Mouse (Mus musculus) neural tube, embryonic 10.5 days (tissue): Measurements from ENCODE around the gene Ctnna3.
"Not testable (repeated sequence)": the region's sequence is repeated elsewhere in the genome, so short reads cannot be mapped to it uniquely, and the experiment has no call there.

Experiments
- DNase-seq: peaks from one replicate; pipeline ENCODE4 v3.0.0-alpha.2; 2017; ENCODE audit warnings: low spot score; ENCODE audit errors: extremely low spot score

The Ctnna3 gene

GRCm38 (mm10) chr10:63423591-63424474 is 6.1 kb upstream of the Ctnna3 start:
- no peak for DNase-seq

DNA sequence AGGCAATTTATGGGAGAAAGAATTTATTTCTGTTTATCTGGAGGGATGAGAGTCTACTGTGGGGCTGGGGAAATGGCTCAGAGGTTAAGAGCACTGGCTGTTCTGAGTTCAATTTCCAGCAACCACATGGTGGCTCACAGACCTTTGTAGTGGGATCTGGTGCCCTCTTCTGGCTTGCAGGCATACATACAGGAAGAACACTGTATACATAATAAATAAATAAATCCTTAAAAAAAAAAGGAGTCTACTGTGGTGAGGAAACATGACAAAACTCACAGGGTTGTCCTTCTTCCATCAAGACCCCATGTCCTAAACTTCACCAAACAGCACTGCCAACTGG is 5.5 kb upstream of the Ctnna3 start:
- DNase-seq = no peak

GRCm38 (mm10) chr10:63427146-63427545 is 2.8 kb upstream of the Ctnna3 start:
- no peak for DNase-seq

- DNase-seq = peak; percentile 65
Observed at GRCm38 (mm10) chr10:63428243-63429022, 1.5 kb upstream of the Ctnna3 start.

- no peak for DNase-seq
Observed at GRCm38 (mm10) chr10:63429023-63429340, 916 bp upstream of the Ctnna3 start.

DNA sequence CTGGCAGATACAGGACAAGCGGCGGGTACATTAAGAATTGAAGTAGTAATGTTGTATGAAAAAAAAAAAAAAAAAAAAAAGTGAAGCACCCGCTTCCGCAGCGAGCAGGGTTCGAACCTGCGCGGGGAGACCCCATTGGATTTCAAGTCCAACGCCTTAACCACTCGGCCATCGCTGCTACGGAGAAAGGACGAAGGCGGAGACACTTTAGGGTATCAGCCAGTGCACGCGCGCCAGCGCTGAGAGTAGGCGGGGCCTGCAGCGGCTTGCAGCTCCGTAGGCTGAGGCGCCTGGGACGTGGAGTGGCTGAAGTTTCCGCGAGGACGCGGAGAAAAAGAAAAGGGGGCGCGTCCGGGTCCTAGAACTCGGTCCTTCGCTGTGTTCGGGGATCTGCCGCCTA is 518 bp upstream of the Ctnna3 start:
- DNase-seq = peak; percentile 100

DNA sequence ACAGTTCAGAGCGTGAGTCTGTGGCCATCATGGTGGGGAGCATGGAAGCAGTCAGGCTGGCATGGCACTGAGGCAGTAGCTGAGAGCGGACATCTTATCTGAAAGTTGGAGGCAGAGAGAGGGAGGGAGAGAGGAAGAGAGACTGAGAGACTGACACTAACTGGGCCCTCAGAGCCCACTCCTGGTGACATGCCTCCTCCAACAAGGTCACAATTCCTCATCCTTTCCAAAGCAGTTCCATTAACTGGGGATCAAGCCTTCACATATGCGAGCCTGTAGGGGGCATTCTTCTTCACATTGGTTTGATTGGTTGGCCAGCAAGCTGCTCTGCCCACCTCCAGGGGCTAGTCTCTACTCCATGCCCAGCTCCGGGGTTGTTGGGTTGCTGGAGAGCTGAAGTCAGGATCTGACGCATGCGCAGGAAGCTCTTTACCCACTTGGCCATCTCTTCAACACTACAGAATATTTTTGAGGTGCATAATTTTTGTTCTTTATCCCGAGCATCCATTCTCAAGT is 1.4 kb downstream of the Ctnna3 start:
- DNase-seq = no peak

GRCm38 (mm10) chr10:63432099-63432498 is 2.2 kb downstream of the Ctnna3 start:
- DNase-seq = no peak

- DNase-seq = no peak
Observed at GRCm38 (mm10) chr10:63432887-63433286, 3.0 kb downstream of the Ctnna3 start.

DNA sequence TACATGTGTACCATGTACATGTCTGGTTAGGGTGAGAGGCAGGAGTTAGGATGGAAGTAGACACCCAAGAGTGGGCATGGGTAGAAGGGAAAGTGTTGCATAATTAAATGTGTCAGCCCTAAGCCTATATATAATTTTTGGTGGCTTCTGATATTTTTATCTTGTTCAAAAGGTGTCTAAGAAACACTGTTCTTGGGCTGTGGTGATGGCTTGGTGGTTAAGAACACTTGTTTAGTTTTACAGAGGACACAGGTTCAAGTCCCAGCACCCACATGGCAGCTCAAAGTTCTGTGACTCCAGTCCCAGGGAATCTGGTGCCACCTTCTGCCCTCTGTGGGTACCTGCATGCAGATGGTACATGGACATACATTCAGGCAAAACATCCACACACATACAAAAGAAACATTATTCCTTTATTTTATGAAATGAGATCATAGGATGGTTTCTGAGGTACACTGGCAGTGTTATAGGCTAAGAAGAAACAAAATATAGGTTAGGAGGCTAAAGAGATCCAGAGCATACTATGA is 8.9 kb downstream of the Ctnna3 start:
- DNase-seq = no peak

- no peak for DNase-seq
Observed at GRCm38 (mm10) chr10:63439694-63440228, 9.9 kb downstream of the Ctnna3 start.

GRCm38 (mm10) chr10:63444602-63445387 is 14.9 kb downstream of the Ctnna3 start:
- not testable (repeated sequence) for DNase-seq

GRCm38 (mm10) chr10:63453926-63454325 is 24.0 kb downstream of the Ctnna3 start:
- no peak for DNase-seq

- no peak for DNase-seq
Observed at GRCm38 (mm10) chr10:63455110-63455878, 25.4 kb downstream of the Ctnna3 start.

DNA sequence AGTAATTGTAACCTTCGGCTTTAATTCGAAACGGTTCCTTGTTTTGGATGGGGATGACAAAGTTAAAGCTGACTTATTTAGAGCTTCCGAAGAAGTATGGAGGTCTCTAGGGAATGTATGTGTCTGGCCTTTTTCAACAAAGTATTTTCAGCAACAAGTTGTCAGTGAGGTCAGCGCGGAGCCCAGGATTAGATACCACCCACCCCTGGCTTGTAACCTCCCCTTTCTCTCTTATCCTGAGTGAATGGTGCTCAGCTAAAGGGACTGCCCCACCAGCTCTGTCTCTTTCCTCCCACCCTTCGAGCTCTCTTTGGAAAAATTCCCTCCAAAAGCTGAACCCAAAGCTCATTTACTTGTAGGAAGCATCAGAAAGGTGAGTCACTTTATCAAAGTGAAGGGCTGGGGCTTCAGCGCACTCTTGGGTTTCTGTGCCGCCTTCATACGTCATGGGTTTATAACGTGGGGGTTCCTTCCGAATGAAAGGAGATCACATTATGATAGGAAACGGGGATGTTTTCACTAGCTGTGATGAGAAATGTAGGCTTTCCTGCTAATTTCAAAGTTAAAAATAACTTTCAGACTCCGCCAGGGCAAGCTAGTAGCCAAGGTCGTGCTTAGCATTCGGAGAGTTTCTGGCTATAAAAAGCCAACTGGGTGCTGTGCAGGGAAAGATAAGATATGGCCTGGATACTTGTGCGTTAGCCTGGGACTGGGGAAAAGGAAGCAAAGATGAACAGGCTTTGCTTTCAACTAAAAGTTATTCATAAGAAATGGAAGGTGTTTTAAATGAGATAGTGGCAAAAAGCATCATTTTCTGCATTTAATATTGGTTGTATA is 27.6 kb downstream of the Ctnna3 start:
- DNase-seq = no peak

DNA sequence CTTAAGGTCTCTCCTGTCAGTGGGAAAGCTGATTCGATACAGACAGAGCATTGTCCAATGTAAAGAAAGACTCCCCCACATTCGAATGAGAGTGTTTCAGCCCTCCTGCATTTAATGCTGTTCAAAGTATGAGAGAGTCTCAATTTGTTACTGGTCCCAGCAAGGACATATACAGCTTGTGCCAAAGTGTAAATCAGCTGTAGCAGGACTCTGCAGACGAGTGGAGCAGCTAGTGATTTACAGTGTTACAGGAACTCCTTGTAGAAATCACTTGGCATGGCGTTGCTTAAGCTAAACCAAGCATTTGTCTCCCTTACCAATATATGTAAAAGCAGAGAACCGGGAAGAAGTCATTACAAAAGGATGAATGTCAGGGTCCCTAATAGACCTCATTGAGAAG is 31.0 kb downstream of the Ctnna3 start:
- no peak for DNase-seq

DNA sequence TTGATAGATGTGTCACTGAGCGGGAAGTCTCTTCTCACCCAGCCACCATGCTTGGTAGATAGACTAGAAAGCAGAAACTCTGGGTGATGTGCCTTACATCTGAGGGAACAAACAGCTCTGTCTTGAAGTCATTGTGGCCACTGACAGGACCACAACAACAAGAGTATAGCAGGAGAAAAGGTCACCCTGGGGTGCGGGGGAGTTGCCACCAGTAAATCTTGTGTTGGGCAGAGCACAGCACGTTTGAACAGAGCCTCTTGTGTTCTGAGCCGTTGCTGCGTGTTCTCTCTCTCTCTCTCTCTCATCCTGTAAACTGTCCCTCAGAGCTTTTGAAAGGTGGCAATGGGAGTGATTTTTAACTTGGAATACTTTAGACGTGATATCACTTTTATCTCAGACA is 42.6 kb downstream of the Ctnna3 start:
- no peak for DNase-seq

- DNase-seq = no peak
Observed at GRCm38 (mm10) chr10:63476167-63476647, 46.3 kb downstream of the Ctnna3 start.

GRCm38 (mm10) chr10:63478946-63479345 is 49.0 kb downstream of the Ctnna3 start:
- no peak for DNase-seq
